Mouse (Mus musculus): Measurements from ENCODE around the gene Nmrk2. TPM values are rescaled to one million over a fixed set of nuclear protein-coding genes. Genes with fewer than 3 reads are reported as not detected.

The Nmrk2 gene
- polyA plus RNA-seq, 1 experiment from 2014 or later, result not detected

Other genes starting within 250 kb of the Nmrk2 start
- 8.8 and 9.3 TPM in 2 replicates for gene Gng7, start 187.1 kb downstream of the Nmrk2 start, polyA plus RNA-seq (2016; fragmentation: Nextera tagmentation; extraction: Ambion mirVana)
- 11.3 and 13.4 TPM in 2 replicates for gene Diras1, start 176.4 kb downstream of the Nmrk2 start, polyA plus RNA-seq (2016; fragmentation: Nextera tagmentation; extraction: Ambion mirVana)
- 33.1 and 34.9 TPM in 2 replicates for gene Slc39a3, start 164.6 kb downstream of the Nmrk2 start, polyA plus RNA-seq (2016; fragmentation: Nextera tagmentation; extraction: Ambion mirVana)
- 262 and 271 TPM in 2 replicates for gene Sgta, start 141.9 kb downstream of the Nmrk2 start, polyA plus RNA-seq (2016; fragmentation: Nextera tagmentation; extraction: Ambion mirVana)
- 56.9 and 58.3 TPM in 2 replicates for gene Thop1, start 132.0 kb downstream of the Nmrk2 start, polyA plus RNA-seq (2016; fragmentation: Nextera tagmentation; extraction: Ambion mirVana)
- gene Creb3l3, start 103.2 kb downstream of the Nmrk2 start, polyA plus RNA-seq (2016; fragmentation: Nextera tagmentation; extraction: Ambion mirVana), result 0.22 and 0.28 TPM in 2 replicates
- 245 and 248 TPM in 2 replicates for gene Map2k2, start 96.1 kb downstream of the Nmrk2 start, polyA plus RNA-seq (2016; fragmentation: Nextera tagmentation; extraction: Ambion mirVana)
- 14.6 and 15.9 TPM in 2 replicates for gene Zbtb7a, start 66.8 kb downstream of the Nmrk2 start, polyA plus RNA-seq (2016; fragmentation: Nextera tagmentation; extraction: Ambion mirVana)
- gene Pias4, start 34.1 kb downstream of the Nmrk2 start, polyA plus RNA-seq (2016; fragmentation: Nextera tagmentation; extraction: Ambion mirVana), result 58.6 and 64.9 TPM in 2 replicates
- gene Eef2, start 25.4 kb downstream of the Nmrk2 start, polyA plus RNA-seq (2016; fragmentation: Nextera tagmentation; extraction: Ambion mirVana), result 531 and 534 TPM in 2 replicates
- 77.3 and 79.6 TPM in 2 replicates for gene Dapk3, start 19.0 kb downstream of the Nmrk2 start, polyA plus RNA-seq (2016; fragmentation: Nextera tagmentation; extraction: Ambion mirVana)
- gene 4930442H23Rik, start 18.2 kb downstream of the Nmrk2 start, polyA plus RNA-seq (2016; fragmentation: Nextera tagmentation; extraction: Ambion mirVana), result 0.18 TPM in 1 of 2 replicates, not detected in the other
- gene Atcay, start 28.8 kb upstream of the Nmrk2 start, polyA plus RNA-seq (2016; fragmentation: Nextera tagmentation; extraction: Ambion mirVana), result 35.5 and 37.2 TPM in 2 replicates
- gene Zfr2, start 31.1 kb upstream of the Nmrk2 start, polyA plus RNA-seq (2016; fragmentation: Nextera tagmentation; extraction: Ambion mirVana), result 12.1 and 13.6 TPM in 2 replicates
- gene Matk, start 50.9 kb upstream of the Nmrk2 start, polyA plus RNA-seq (2016; fragmentation: Nextera tagmentation; extraction: Ambion mirVana), result 4.3 and 5.0 TPM in 2 replicates
- 168 and 169 TPM in 2 replicates for gene Mrpl54, start 64.9 kb upstream of the Nmrk2 start, polyA plus RNA-seq (2016; fragmentation: Nextera tagmentation; extraction: Ambion mirVana)
- gene Apba3, start 64.9 kb upstream of the Nmrk2 start, polyA plus RNA-seq (2016; fragmentation: Nextera tagmentation; extraction: Ambion mirVana), result 34.8 and 36.1 TPM in 2 replicates
- gene Tjp3, start 89.5 kb upstream of the Nmrk2 start, polyA plus RNA-seq (2016; fragmentation: Nextera tagmentation; extraction: Ambion mirVana), result 6.6 and 7.5 TPM in 2 replicates
- 89.9 and 92.6 TPM in 2 replicates for gene Pip5k1c, start 90.9 kb upstream of the Nmrk2 start, polyA plus RNA-seq (2016; fragmentation: Nextera tagmentation; extraction: Ambion mirVana)
- gene Cactin, start 119.1 kb upstream of the Nmrk2 start, polyA plus RNA-seq (2016; fragmentation: Nextera tagmentation; extraction: Ambion mirVana), result 58.8 and 60.5 TPM in 2 replicates
- gene Tbxa2r, start 126.7 kb upstream of the Nmrk2 start, polyA plus RNA-seq (2016; fragmentation: Nextera tagmentation; extraction: Ambion mirVana), result 3.7 and 4.4 TPM in 2 replicates
- not detected in 2 replicates for gene Gipc3, start 141.2 kb upstream of the Nmrk2 start, polyA plus RNA-seq (2016; fragmentation: Nextera tagmentation; extraction: Ambion mirVana)
- 90.8 and 97.9 TPM in 2 replicates for gene Hmg20b, start 148.4 kb upstream of the Nmrk2 start, polyA plus RNA-seq (2016; fragmentation: Nextera tagmentation; extraction: Ambion mirVana)
- 12.0 and 13.7 TPM in 2 replicates for gene Mfsd12, start 155.4 kb upstream of the Nmrk2 start, polyA plus RNA-seq (2016; fragmentation: Nextera tagmentation; extraction: Ambion mirVana)
- gene 4930404N11Rik, start 163.8 kb upstream of the Nmrk2 start, polyA plus RNA-seq (2016; fragmentation: Nextera tagmentation; extraction: Ambion mirVana), result 0.34 and 0.92 TPM in 2 replicates
- 135 and 139 TPM in 2 replicates for gene Fzr1, start 176.5 kb upstream of the Nmrk2 start, polyA plus RNA-seq (2016; fragmentation: Nextera tagmentation; extraction: Ambion mirVana)
- 63.5 and 67.2 TPM in 2 replicates for gene Dohh, start 182.4 kb upstream of the Nmrk2 start, polyA plus RNA-seq (2016; fragmentation: Nextera tagmentation; extraction: Ambion mirVana)
- 4.2 and 5.5 TPM in 2 replicates for gene Gm48551, start 182.4 kb upstream of the Nmrk2 start, polyA plus RNA-seq (2016; fragmentation: Nextera tagmentation; extraction: Ambion mirVana)
- gene Gm48552, start 187.0 kb upstream of the Nmrk2 start, polyA plus RNA-seq (2016; fragmentation: Nextera tagmentation; extraction: Ambion mirVana), result 0.50 and 2.3 TPM in 2 replicates
- 2.1 and 2.8 TPM in 2 replicates for gene Smim24, start 191.0 kb upstream of the Nmrk2 start, polyA plus RNA-seq (2016; fragmentation: Nextera tagmentation; extraction: Ambion mirVana)